Mouse (Mus musculus) midbrain, postnatal 0 days (tissue): ENCODE measurements around the gene Dlgap1. TPM values are rescaled to one million over a fixed set of nuclear protein-coding genes. Genes with fewer than 3 reads are reported as not detected.

Source experiments
- ATAC-seq: fragments of 200-750 bp; cut with Nextera tagmentation; 2 replicates; pipeline ENCODE4 v1.8.0; 2017; ENCODE audit warnings: moderate number of reproducible peaks, mild to moderate bottlenecking, moderate TSS enrichment, moderate library complexity; ENCODE audit not compliant: low FRiP score
- DNase-seq: peaks from one replicate; pipeline ENCODE4 v3.0.0-alpha.2; 2015; ENCODE audit warnings: low spot score
- H3K27ac ChIP-seq: fragments of 300-500 bp; sonication (generic); 2 replicates; pipeline ENCODE4 v1.5.1; 2014; ENCODE audit warnings: low read depth, mild to moderate bottlenecking, low read length, mixed read lengths
- H3K27me3 ChIP-seq: fragments of 300-500 bp; sonication (generic); 2 replicates; pipeline ENCODE4 v1.6.1; 2014; ENCODE audit warnings: low read length, control low read depth, mixed read lengths; ENCODE audit not compliant: insufficient read depth
- H3K36me3 ChIP-seq: fragments of 300-500 bp; sonication (generic); 2 replicates; pipeline ENCODE4 v1.6.1; 2014; ENCODE audit warnings: low read length, control low read depth, mixed read lengths; ENCODE audit not compliant: insufficient read depth
- H3K4me1 ChIP-seq: fragments of 300-500 bp; sonication (generic); 2 replicates; pipeline ENCODE4 v1.6.1; 2014; ENCODE audit warnings: mild to moderate bottlenecking, control low read depth, antibody characterized with exemption, low read length, mixed read lengths; ENCODE audit not compliant: insufficient read depth
- H3K4me2 ChIP-seq: fragments of 300-500 bp; sonication (generic); 2 replicates; pipeline ENCODE4 v1.6.1; 2014; ENCODE audit warnings: low read depth, mild to moderate bottlenecking, low read length, mixed read lengths; ENCODE audit not compliant: poor library complexity, severe bottlenecking
- H3K4me3 ChIP-seq: fragments of 300-500 bp; sonication (generic); 2 replicates; pipeline ENCODE4 v1.5.1; 2014; ENCODE audit warnings: low read depth, mild to moderate bottlenecking, low read length, moderate library complexity
- H3K9ac ChIP-seq: fragments of 300-500 bp; sonication (generic); replicated peaks from 2 replicates; pipeline ENCODE4 v1.6.1; 2014; ENCODE audit warnings: mild to moderate bottlenecking, low read length, moderate library complexity, mixed read lengths; ENCODE audit not compliant: poor library complexity, severe bottlenecking
- H3K9me3 ChIP-seq: fragments of 300-500 bp; sonication (generic); 2 replicates; pipeline ENCODE4 v1.6.1; 2016; ENCODE audit warnings: low read length, control low read depth
- CTCF ChIP-seq: IDR thresholded peaks from 2 replicates; pipeline ENCODE4 v1.5.1; 2016; ENCODE audit warnings: antibody characterized with exemption, mild to moderate bottlenecking
- WGBS: fragments of 180-500 bp; shearing (Covaris S2); extraction: QIAGEN DNeasy Blood & Tissue Kit; methylation state at CpG from one replicate; pipeline ENCODE4 v1.1.7; 2014; 5-methylcytosine and 5-hydroxymethylcytosine counted together
- polyA plus RNA-seq: library from polyadenylated mRNA; unstranded; fragments of >200 nt; fragmentation: Nextera tagmentation; extraction: Ambion mirVana; gene quantifications from 2 replicates; pipeline ENCODE4 v1.2.1, GENCODE M21; 2015
- total RNA-seq: library from RNA; depleted of rRNA; stranded (reverse); fragments of >200 nt; gene quantifications from 2 replicates; pipeline ENCODE4 v1.2.3, GENCODE M21; 2014

The Dlgap1 gene
- total and polyA plus RNA-seq, 2 experiments from 2014 or later = 34.9 to 84.8 TPM

GRCm38 (mm10) chr17:70455036-70455435 lies 486.2 kb downstream of the Dlgap1 start:
- H3K4me2 ChIP-seq = no peak overlapping the region
- no peak overlapping the region for H3K27ac ChIP-seq
- H3K27me3 ChIP-seq = no peaks in the 10 kb centered on the region
- no peaks in the 10 kb centered on the region for H3K4me1 ChIP-seq
- H3K36me3 ChIP-seq = no peaks in the 10 kb centered on the region
- H3K4me3 ChIP-seq = no peak overlapping the region
- no peak overlapping the region for H3K9ac ChIP-seq
- TF ChIP-seq CTCF = no peak
- H3K9me3 ChIP-seq = no peaks in the 10 kb centered on the region
- DNase-seq (no peak), ATAC-seq (no peak)
- 95% methylated on average over 7 of the region's 7 CpGs for WGBS

- H3K27ac ChIP-seq = no peak overlapping the region
- WGBS = 69% methylated on average over 1 of the region's 1 CpGs
- ATAC-seq = no peak
Observed at GRCm38 (mm10) chr17:70457103-70457502, 488.2 kb downstream of the Dlgap1 start.

GRCm38 (mm10) chr17:70462231-70462630 lies 493.4 kb downstream of the Dlgap1 start:
- 84% methylated on average over 8 of the region's 8 CpGs for WGBS

More at GRCm38 (mm10) chr17:70457103-70457502, 488.2 kb downstream of the Dlgap1 start:
- Histone ChIP-seq H3K4me1 (no peaks in the 10 kb centered on the region), H3K36me3 (no peaks in the 10 kb centered on the region), H3K27me3 (no peaks in the 10 kb centered on the region), H3K4me2 (no peak overlapping the region), H3K4me3 (no peak overlapping the region), H3K9me3 (no peaks in the 10 kb centered on the region), H3K9ac (no peak overlapping the region)
- no peak for TF ChIP-seq CTCF
- DNase-seq = no peak

GRCm38 (mm10) chr17:70462771-70463491 lies 494.1 kb downstream of the Dlgap1 start:
- no peak overlapping the region for H3K9ac ChIP-seq
- TF ChIP-seq CTCF = no peak
- no peak overlapping the region for H3K27ac ChIP-seq
- no peak overlapping the region for H3K4me3 ChIP-seq
- no peaks in the 10 kb centered on the region for H3K9me3 ChIP-seq
- WGBS = 79% methylated on average over 8 of the region's 8 CpGs
- DNase-seq (peak; percentile 16), ATAC-seq (no peak)
- no peaks in the 10 kb centered on the region for H3K4me1 ChIP-seq
- no peak overlapping the region for H3K4me2 ChIP-seq
- no peaks in the 10 kb centered on the region for H3K36me3 ChIP-seq
- H3K27me3 ChIP-seq = no peaks in the 10 kb centered on the region

More at GRCm38 (mm10) chr17:70462231-70462630, 493.4 kb downstream of the Dlgap1 start:
- no peak for ATAC-seq
- Histone ChIP-seq H3K4me2 (no peak overlapping the region), H3K4me3 (no peak overlapping the region), H3K9ac (no peak overlapping the region), H3K36me3 (no peaks in the 10 kb centered on the region), H3K27me3 (no peaks in the 10 kb centered on the region), H3K9me3 (no peaks in the 10 kb centered on the region), H3K27ac (no peak overlapping the region), H3K4me1 (no peaks in the 10 kb centered on the region)
- no peak for DNase-seq
- TF ChIP-seq CTCF = no peak

GRCm38 (mm10) chr17:70466413-70466812 lies 497.5 kb downstream of the Dlgap1 start:
- Histone ChIP-seq H3K4me2 (no peak overlapping the region), H3K27me3 (no peaks in the 10 kb centered on the region), H3K4me3 (no peak overlapping the region), H3K36me3 (no peaks in the 10 kb centered on the region), H3K4me1 (no peaks in the 10 kb centered on the region), H3K9me3 (no peaks in the 10 kb centered on the region), H3K27ac (no peak overlapping the region), H3K9ac (no peak overlapping the region)
- DNase-seq (no peak), ATAC-seq (no peak)
- TF ChIP-seq CTCF = no peak
- 35% methylated on average over 4 of the region's 4 CpGs for WGBS

- Histone ChIP-seq H3K27ac (no peak overlapping the region), H3K9ac (no peak overlapping the region), H3K9me3 (no peaks in the 10 kb centered on the region), H3K27me3 (no peaks in the 10 kb centered on the region), H3K4me3 (no peak overlapping the region), H3K36me3 (no peaks in the 10 kb centered on the region), H3K4me1 (no peaks in the 10 kb centered on the region), H3K4me2 (no peak overlapping the region)
- TF ChIP-seq CTCF = no peak
- DNase-seq (no peak), ATAC-seq (no peak)
- 76% methylated on average over 7 of the region's 7 CpGs for WGBS
Observed at GRCm38 (mm10) chr17:70470970-70471371, 502.1 kb downstream of the Dlgap1 start.
